Mouse (Mus musculus): ENCODE measurements around the gene Cacng1. TPM values are rescaled to one million over a fixed set of nuclear protein-coding genes. Genes with fewer than 3 reads are reported as not detected.

Gene Cacng1
- total RNA-seq (2023): not detected

DNA sequence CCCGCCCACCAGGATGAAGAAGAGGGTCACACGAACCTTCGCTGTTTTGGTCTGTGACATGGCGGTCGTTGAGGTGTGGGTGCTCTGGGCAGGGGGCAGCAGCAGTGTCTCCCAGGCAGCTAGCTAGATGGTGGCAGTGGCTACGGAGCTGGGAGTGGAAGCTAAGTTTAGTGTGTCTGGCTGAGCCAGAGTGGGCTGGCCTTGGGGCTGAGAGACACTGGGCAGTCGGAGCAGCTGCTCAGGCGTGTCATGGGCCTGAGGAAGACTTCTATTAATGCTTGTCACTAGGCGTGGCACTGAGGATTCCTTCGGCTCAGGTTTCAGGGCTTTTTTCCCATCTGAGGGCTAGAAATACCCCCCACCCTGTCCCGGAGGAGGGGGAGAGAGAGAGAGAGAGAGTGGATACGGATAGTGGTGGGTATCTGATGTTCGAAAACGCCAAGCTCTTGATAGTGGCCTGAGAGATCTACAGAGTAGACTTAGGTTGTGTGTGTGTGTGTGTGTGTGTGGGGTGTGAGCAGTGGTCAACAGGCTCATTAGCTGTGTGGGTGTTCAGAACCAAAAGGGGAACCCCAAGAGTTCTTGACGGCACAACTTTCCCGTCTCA, at the start of gene Cacng1:
Gene Cacng1, minus strand, starts transcription at position 191 of the 607 bp plus-strand sequence.

Other genes starting within 250 kb of the Cacng1 start
- gene Pitpnc1, start 245.8 kb downstream of the Cacng1 start, total RNA-seq (2023): 100 to 1,000 TPM; 149 to 172 TPM
- gene Psmd12, start 237.0 kb downstream of the Cacng1 start, total RNA-seq (2023): 10 to 100 TPM; 42.7 to 51.1 TPM
- 10 to 100 TPM; 81.4 to 87.7 TPM for gene Helz, start 168.6 kb downstream of the Cacng1 start, total RNA-seq (2023)
- gene Cacng4, start 78.0 kb upstream of the Cacng1 start, total RNA-seq (2023): under 1 TPM; 0.26 to 0.65 TPM
- gene Cacng5, start 198.5 kb upstream of the Cacng1 start, total RNA-seq (2023): not detected